Mouse (Mus musculus) G1E (cell line): ENCODE results near the gene Iapp.

Source experiments
- CTCF ChIP-seq: IDR thresholded peaks from 2 replicates; pipeline ENCODE4 v1.5.1; 2012; ENCODE audit warnings: low read depth, low read length, inconsistent platforms, mixed read lengths
- GATA1 ChIP-seq: IDR thresholded peaks from 2 replicates; pipeline ENCODE4 v1.6.1; 2012; ENCODE audit warnings: borderline replicate concordance, low read length, inconsistent platforms, mixed read lengths
- POLR2AphosphoS5 ChIP-seq: IDR thresholded peaks from 2 replicates; pipeline ENCODE4 v1.6.1; 2012; ENCODE audit warnings: low read depth, low read length, inconsistent platforms; ENCODE audit not compliant: insufficient replicate concordance
- TAL1 ChIP-seq: conservative IDR thresholded peaks from 2 replicates; pipeline ENCODE4 v1.6.1; 2012; ENCODE audit warnings: low read depth, low read length, inconsistent platforms, mixed read lengths

GRCm38 (mm10) chr6:142305076-142305475, 6.9 kb downstream of the Iapp start:
- TF ChIP-seq GATA1: no peak
- TF ChIP-seq CTCF: no peak
- no peak for TF ChIP-seq TAL1
- no peak for TF ChIP-seq POLR2AphosphoS5
